In the genomic region with DNA sequence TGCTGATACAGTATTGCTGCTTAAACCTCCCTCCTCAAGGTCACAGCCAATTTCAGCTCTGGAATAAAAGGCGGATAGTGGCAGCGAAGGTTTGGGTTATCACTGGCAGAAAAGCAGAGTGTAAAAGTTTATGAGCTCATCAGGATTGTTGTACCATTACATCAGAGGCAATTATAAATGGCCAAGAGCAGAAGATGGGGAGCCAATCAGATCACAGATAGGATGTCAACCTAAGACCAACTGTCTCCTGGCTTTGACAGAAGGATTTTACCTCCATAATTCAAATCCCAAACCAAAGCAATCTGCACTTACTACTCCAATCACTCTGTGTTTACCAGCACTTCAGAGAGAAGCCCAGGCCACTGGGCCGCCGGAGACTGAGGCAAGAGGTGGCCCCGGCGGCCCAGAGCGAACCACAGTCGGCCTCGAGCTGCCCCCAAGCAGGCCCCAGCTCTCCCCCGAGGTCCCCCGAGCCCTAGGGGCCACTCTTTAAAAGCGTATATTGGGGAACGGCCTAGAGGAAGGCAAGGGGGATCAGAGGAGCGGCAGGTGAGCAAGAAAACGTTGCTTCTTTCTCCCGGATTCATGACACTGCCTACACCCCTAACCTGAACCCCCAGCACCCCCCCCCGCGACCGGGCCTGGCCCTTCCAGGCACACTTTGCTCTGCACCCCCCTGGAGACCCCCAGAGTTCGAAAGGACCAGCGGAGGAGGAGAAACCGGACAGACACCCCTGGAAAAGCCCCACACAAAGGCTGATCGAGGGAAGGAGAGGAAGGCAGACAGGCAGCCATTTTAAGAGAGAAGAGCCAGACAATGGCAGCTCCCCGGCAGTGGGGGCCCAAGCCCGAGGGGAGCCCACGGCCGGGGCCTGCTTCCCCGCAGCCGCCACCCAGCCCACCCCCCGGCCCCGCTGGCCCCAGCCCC, we compare ENCODE assay signal across 8 mouse cellular contexts. TPM values are rescaled to one million over a fixed set of nuclear protein-coding genes. Genes with fewer than 3 reads are reported as not detected.
DNase-seq lines count a peak whose midpoint lies in the region; ATAC-seq and TF ChIP-seq lines count a peak whose summit lies in the region.

No protein-coding gene starts in this region.

- under 1% methylated on average over 31 of the region's 31 CpGs for WGBS in forebrain, postnatal 0 days
- WGBS in hindbrain, embryonic 13.5 days: under 1% methylated on average over 30 of the region's 31 CpGs

- H3K27me3 ChIP-seq in forebrain, postnatal 0 days (ENCODE audit: insufficient read depth, low read length): no peaks in the 10 kb centered on the region
- H3K27me3 ChIP-seq in hindbrain, embryonic 13.5 days: no peaks in the 10 kb centered on the region

- peak overlapping the region; percentile 99 for H3K27ac ChIP-seq in forebrain, postnatal 0 days (ENCODE audit: low read depth, low read length)
- H3K27ac ChIP-seq in hindbrain, embryonic 13.5 days: peak overlapping the region; percentile 100

- H3K4me1 ChIP-seq in forebrain, postnatal 0 days (ENCODE audit: insufficient read depth): peaks cover 44% of the 10 kb centered on the region
- peaks cover 60% of the 10 kb centered on the region for H3K4me1 ChIP-seq in hindbrain, embryonic 13.5 days (replicated peaks)

- TF ChIP-seq CTCF in forebrain, postnatal 0 days (IDR thresholded peaks at IDR 0.05; ENCODE audit: low read depth): no peak

- ATAC-seq in forebrain, postnatal 0 days: peak; percentile 16; the same call in 1 of the 2 replicates
- ATAC-seq in hindbrain, embryonic 13.5 days (ENCODE audit: low FRiP score): no peak
- peak; percentile 53 for ATAC-seq in megakaryocyte progenitor cell, adult 5-6 weeks (replicated peaks; ENCODE audit: poor library complexity)

- no peaks in the 10 kb centered on the region for H3K9me3 ChIP-seq in forebrain, postnatal 0 days (ENCODE audit: low read length)
- no peaks in the 10 kb centered on the region for H3K9me3 ChIP-seq in hindbrain, embryonic 13.5 days

- peak overlapping the region; percentile 94 for H3K4me2 ChIP-seq in forebrain, postnatal 0 days (ENCODE audit: low read depth)
- peak overlapping the region; percentile 93 for H3K4me2 ChIP-seq in hindbrain, embryonic 13.5 days

- peak; percentile 64 for DNase-seq in gastrocnemius, adult 18-20 months (ENCODE audit: low spot score)
- DNase-seq in gastrocnemius, postnatal 14 days: no peak
- peak; percentile 51 for DNase-seq in cerebellum, adult 11-12 months
- DNase-seq in forebrain, postnatal 0 days: peak; percentile 75
- DNase-seq in layer of hippocampus, postnatal 36 days: peak; percentile 20 to 30
- DNase-seq in spleen, adult 12 weeks (ENCODE audit: low spot score): peak; percentile 44

- intact Hi-C loops in gastrocnemius, postnatal 14 days (cut with DNase I; ENCODE audit: low total_unique reads): loop anchor here (5.0 kb wide), 1 partner anchor 79 kb away; the partner anchor contains the start of gene Pigv

- H3K4me3 ChIP-seq in forebrain, postnatal 0 days (ENCODE audit: low read depth, low read length): peak overlapping the region; percentile 98
- peak overlapping the region; percentile 100 for H3K4me3 ChIP-seq in hindbrain, embryonic 13.5 days

- peak overlapping the region; percentile 100 for H3K9ac ChIP-seq in forebrain, postnatal 0 days
- H3K9ac ChIP-seq in hindbrain, embryonic 13.5 days: peak overlapping the region; percentile 100

- H3K36me3 ChIP-seq in forebrain, postnatal 0 days (ENCODE audit: insufficient read depth): no peaks in the 10 kb centered on the region
- H3K36me3 ChIP-seq in hindbrain, embryonic 13.5 days: peaks cover 6% of the 10 kb centered on the region

RNA-seq across cellular contexts. Expression of gene Arid1a, which starts 4.8 kb away (rescaled TPM):
- 10 to 100 TPM; 22.4 to 26.6 TPM for total RNA-seq in gastrocnemius, adult 18-20 months (2021)
- total RNA-seq in gastrocnemius, postnatal 14 days (2021): 10 to 100 TPM; 22.3 to 27.3 TPM
- total RNA-seq in forebrain, postnatal 0 days (2014; rRNA removed): 36.2 and 51.0 TPM in 2 replicates
- 12.7 and 19.3 TPM in 2 replicates for polyA plus RNA-seq in forebrain, postnatal 0 days (2015; fragmentation: Nextera tagmentation; extraction: Ambion mirVana)
- polyA plus RNA-seq in hindbrain, embryonic 13.5 days (2015; fragmentation: Nextera tagmentation; extraction: Ambion mirVana): 35.6 and 37.4 TPM in 2 replicates
- 10 to 100 TPM; 75.1 to 87.6 TPM for total RNA-seq in layer of hippocampus, postnatal 36 days (2021)
- total RNA-seq in megakaryocyte progenitor cell, adult 5-6 weeks (2015): 106 and 108 TPM in 2 replicates
- total RNA-seq in megakaryocyte progenitor cell, adult 5-6 weeks (2017): 27.0 and 30.0 TPM in 2 replicates
